Mouse (Mus musculus): ENCODE measurements around the gene Cryge.

Cryge gene

GRCm38 (mm10) chr1:65012726-65013125 is 38.2 kb downstream of the Cryge start:
- DNase-seq (ENCODE audit: low spot score in 2 of 2), result no peak

GRCm38 (mm10) chr1:65010153-65010552 is 40.8 kb downstream of the Cryge start:
- peak in 1 of 2 experiments; percentile 41 for DNase-seq (ENCODE audit: low spot score in 2 of 2)

- no peak for DNase-seq (ENCODE audit: low spot score in 2 of 2)
These were observed 45.4 kb downstream of the Cryge start for GRCm38 (mm10) chr1:65005575-65005974.

- DNase-seq (ENCODE audit: low spot score in 2 of 2), result no peak
These were observed 46.4 kb downstream of the Cryge start for GRCm38 (mm10) chr1:65004526-65004925.
